Mouse (Mus musculus) intestine, embryonic 16.5 days (tissue): ENCODE measurements at regions not wholly inside any gene's neighbourhood (a gene's known extent, or its start where the extent isn't known, plus 50 kb on each side); places are given as distances from the start of the nearest gene placed in this dataset.
"Not testable (repeated sequence)": the region's sequence is repeated elsewhere in the genome, so short reads cannot be mapped to it uniquely, and the experiment has no call there.

Source experiments
- ATAC-seq: fragments of 200-750 bp; cut with Nextera tagmentation; 2 replicates; pipeline ENCODE4 v1.8.0; 2017; ENCODE audit warnings: moderate TSS enrichment, moderate library complexity
- H3K27ac ChIP-seq: fragments of 300-500 bp; sonication (generic); 2 replicates; pipeline ENCODE4 v1.5.1; 2014; ENCODE audit warnings: mild to moderate bottlenecking, low read length
- H3K27me3 ChIP-seq: fragments of 300-500 bp; sonication (generic); replicated peaks from 2 replicates; pipeline ENCODE4 v1.6.1; 2014; ENCODE audit warnings: low read length, control low read depth, mixed read lengths; ENCODE audit not compliant: control insufficient read depth, insufficient read depth
- H3K36me3 ChIP-seq: fragments of 300-500 bp; sonication (generic); 2 replicates; pipeline ENCODE4 v1.6.1; 2014; ENCODE audit warnings: low read length, control low read depth; ENCODE audit not compliant: control insufficient read depth, insufficient read depth
- H3K4me1 ChIP-seq: fragments of 300-500 bp; sonication (generic); 2 replicates; pipeline ENCODE4 v1.6.1; 2014; ENCODE audit warnings: low read length, control low read depth, mixed read lengths; ENCODE audit not compliant: control insufficient read depth, insufficient read depth
- H3K4me2 ChIP-seq: fragments of 300-500 bp; sonication (generic); 2 replicates; pipeline ENCODE4 v1.6.1; 2014; ENCODE audit warnings: low read depth, low read length, control low read depth
- H3K4me3 ChIP-seq: fragments of 300-500 bp; sonication (generic); 2 replicates; pipeline ENCODE4 v1.5.1; 2014; ENCODE audit warnings: mild to moderate bottlenecking, low read length
- H3K9ac ChIP-seq: fragments of 300-500 bp; sonication (generic); 2 replicates; pipeline ENCODE4 v1.6.1; 2014; ENCODE audit warnings: low read depth, low read length
- H3K9me3 ChIP-seq: fragments of 300-500 bp; sonication (generic); 2 replicates; pipeline ENCODE4 v1.6.1; 2016; ENCODE audit warnings: low read length, control low read depth; ENCODE audit not compliant: control insufficient read depth
- WGBS: fragments of 180-500 bp; shearing (Covaris S2); extraction: QIAGEN DNeasy Blood & Tissue Kit; methylation state at CpG from one replicate; pipeline ENCODE4 v1.1.7; 2014; 5-methylcytosine and 5-hydroxymethylcytosine counted together

GRCm38 (mm10) chr14:19080001-19080400 lies 185.9 kb upstream of the Ube2e2 start:
- H3K4me2 ChIP-seq, H3K27ac ChIP-seq, H3K36me3 ChIP-seq, H3K4me3 ChIP-seq, H3K9me3 ChIP-seq, H3K4me1 ChIP-seq, ATAC-seq, H3K27me3 ChIP-seq, H3K9ac ChIP-seq: not testable (repeated sequence)
- 88% methylated on average over 4 of the region's 4 CpGs for WGBS

- H3K4me2 ChIP-seq: peak overlapping the region; percentile 91
Observed at GRCm38 (mm10) chr14:19041984-19042760, 148.1 kb upstream of the Ube2e2 start.

GRCm38 (mm10) chr14:19020102-19020501 lies 126.0 kb upstream of the Ube2e2 start:
- Histone ChIP-seq H3K4me3 (no peak overlapping the region), H3K4me1 (no peaks in the 10 kb centered on the region), H3K9me3 (no peaks in the 10 kb centered on the region), H3K9ac (no peak overlapping the region), H3K27me3 (no peaks in the 10 kb centered on the region), H3K36me3 (no peaks in the 10 kb centered on the region), H3K4me2 (no peak overlapping the region), H3K27ac (no peak overlapping the region)
- 21% methylated on average over 2 of the region's 2 CpGs for WGBS
- no peak for ATAC-seq

More at GRCm38 (mm10) chr14:19041984-19042760, 148.1 kb upstream of the Ube2e2 start:
- H3K36me3 ChIP-seq: no peaks in the 10 kb centered on the region
- no peaks in the 10 kb centered on the region for H3K27me3 ChIP-seq
- H3K4me3 ChIP-seq: peak overlapping the region; percentile 47
- ATAC-seq: peak; percentile 91
- peak overlapping the region; percentile 62 for H3K9ac ChIP-seq
- peaks cover 8% of the 10 kb centered on the region; the same call in 1 of the 2 replicates for H3K4me1 ChIP-seq
- no peaks in the 10 kb centered on the region for H3K9me3 ChIP-seq
- WGBS: 2% methylated on average over 47 of the region's 49 CpGs
- H3K27ac ChIP-seq: no peak overlapping the region

GRCm38 (mm10) chr14:19015406-19015805 lies 121.3 kb upstream of the Ube2e2 start:
- Histone ChIP-seq H3K27me3 (no peaks in the 10 kb centered on the region), H3K4me1 (no peaks in the 10 kb centered on the region), H3K27ac (no peak overlapping the region), H3K36me3 (no peaks in the 10 kb centered on the region), H3K9me3 (no peaks in the 10 kb centered on the region), H3K4me2 (no peak overlapping the region), H3K4me3 (no peak overlapping the region), H3K9ac (no peak overlapping the region)
- ATAC-seq: no peak
- WGBS: 56% methylated on average over 4 of the region's 4 CpGs

DNA sequence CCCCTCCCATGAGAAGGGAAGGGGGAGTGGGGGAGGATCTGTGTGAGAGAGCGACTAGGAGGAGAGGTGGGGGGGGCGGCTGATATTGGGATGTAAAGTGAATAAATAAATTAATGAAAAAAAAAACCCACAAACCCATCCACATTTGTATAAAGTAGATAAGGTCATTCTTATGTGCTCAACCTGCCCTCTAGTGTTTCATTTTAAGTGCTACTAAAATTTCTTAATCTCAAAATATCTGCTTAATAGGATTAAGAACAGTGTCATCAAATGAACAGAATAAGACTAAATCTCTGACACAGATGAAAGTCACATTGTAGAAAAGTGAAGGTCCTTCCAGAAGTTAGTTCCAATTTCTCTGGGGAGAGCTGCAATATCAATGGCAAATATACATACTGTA lies 119.5 kb upstream of the Ube2e2 start:
- H3K36me3 ChIP-seq, ATAC-seq, H3K4me3 ChIP-seq, H3K4me2 ChIP-seq, H3K9ac ChIP-seq, H3K9me3 ChIP-seq, H3K4me1 ChIP-seq, H3K27me3 ChIP-seq, H3K27ac ChIP-seq: not testable (repeated sequence)
- WGBS: 80% methylated on average over 2 of the region's 2 CpGs

DNA sequence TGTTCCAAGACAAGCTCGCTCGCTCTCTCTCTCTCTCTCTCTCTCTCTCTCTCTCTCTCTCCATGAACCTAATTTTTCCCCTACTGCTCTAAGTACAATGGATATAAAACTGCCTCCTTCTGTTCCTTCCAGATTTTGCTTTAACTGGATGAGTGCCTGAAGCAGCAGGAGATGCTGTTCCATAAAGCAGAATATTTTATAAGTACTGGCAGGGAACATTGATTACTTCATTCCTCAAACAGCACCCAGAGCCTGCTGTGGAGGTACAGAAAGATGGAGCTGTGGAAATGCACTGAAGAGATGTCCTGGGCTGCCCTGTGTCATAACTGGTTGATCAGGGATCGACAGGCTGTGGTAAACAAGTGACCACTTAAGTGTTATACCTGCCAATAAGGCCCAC lies 89.8 kb upstream of the Ube2e2 start:
- Histone ChIP-seq H3K9ac (no peak overlapping the region), H3K27me3 (no peaks in the 10 kb centered on the region), H3K4me2 (no peak overlapping the region), H3K4me3 (no peak overlapping the region), H3K9me3 (no peaks in the 10 kb centered on the region), H3K4me1 (no peaks in the 10 kb centered on the region), H3K36me3 (no peaks in the 10 kb centered on the region), H3K27ac (no peak overlapping the region)
- ATAC-seq: no peak
- WGBS: 86% methylated on average over 3 of the region's 3 CpGs

DNA sequence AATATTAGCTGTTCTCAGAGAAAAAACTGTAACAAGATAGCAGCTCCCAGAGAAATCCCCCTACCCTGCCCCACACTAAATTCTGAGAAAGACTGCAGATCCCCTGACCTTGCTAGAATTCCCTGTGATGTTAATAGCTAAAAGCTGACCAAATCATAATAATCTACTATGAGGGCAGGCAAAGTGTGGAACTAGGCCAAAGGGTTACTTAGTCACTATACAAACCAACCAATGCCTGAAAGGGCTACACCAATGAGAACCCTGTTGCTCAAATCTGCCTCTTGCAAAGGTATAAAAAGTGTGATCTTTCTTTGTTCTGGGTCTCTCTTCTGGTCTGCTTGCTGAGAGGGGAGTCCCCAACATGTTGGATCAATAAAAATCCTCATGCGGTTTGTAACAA lies 69.8 kb upstream of the Ube2e2 start:
- H3K36me3 ChIP-seq: no peaks in the 10 kb centered on the region
- H3K4me1 ChIP-seq: no peaks in the 10 kb centered on the region
- H3K9ac ChIP-seq: no peak overlapping the region
- no peaks in the 10 kb centered on the region for H3K9me3 ChIP-seq
- no peak overlapping the region for H3K27ac ChIP-seq
- WGBS: 87% methylated on average over 1 of the region's 1 CpGs
- no peak overlapping the region for H3K4me2 ChIP-seq
- no peak for ATAC-seq
- H3K27me3 ChIP-seq: no peaks in the 10 kb centered on the region
- H3K4me3 ChIP-seq: no peak overlapping the region

DNA sequence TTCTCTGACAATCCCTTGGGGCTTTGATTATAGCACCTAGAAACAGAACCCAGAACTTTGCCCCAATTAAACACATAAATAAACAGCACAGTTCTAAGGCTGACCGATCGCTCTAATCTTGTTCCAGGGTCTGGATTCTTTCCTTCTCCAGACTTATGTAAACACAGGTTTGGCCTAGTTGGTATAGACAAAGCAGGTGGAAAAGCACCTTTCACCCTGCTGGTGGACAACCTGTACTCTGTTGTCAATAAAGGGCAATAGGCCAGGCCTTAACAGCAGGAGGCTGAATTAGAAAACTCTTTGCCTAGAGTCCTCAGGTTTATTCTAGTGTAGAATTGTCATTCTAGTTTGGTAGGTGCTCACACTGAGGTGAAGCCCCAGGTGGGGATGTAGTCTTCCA lies 69.2 kb upstream of the Ube2e2 start:
- Histone ChIP-seq H3K9ac (no peak overlapping the region), H3K27me3 (no peaks in the 10 kb centered on the region), H3K27ac (no peak overlapping the region), H3K4me2 (no peak overlapping the region), H3K4me3 (no peak overlapping the region), H3K4me1 (no peaks in the 10 kb centered on the region), H3K9me3 (no peaks in the 10 kb centered on the region), H3K36me3 (no peaks in the 10 kb centered on the region)
- no peak for ATAC-seq
- 51% methylated on average over 2 of the region's 2 CpGs for WGBS
